Mouse (Mus musculus): ENCODE data around the gene Gpc3.

- TF ChIP-seq CTCF (IDR thresholded peaks at IDR 0.05; ENCODE audit: low read depth, low read length), result no peak
- TF ChIP-seq POLR2A (IDR thresholded peaks at IDR 0.05; ENCODE audit: borderline replicate concordance, low read depth, low read length), result no peak
Measured at GRCm38 (mm10) chrX:52633976-52634375, 20.2 kb upstream of the Gpc3 start.
